Mouse (Mus musculus) hematopoietic stem cell, adult 5-6 weeks (primary cell): ENCODE data around the gene Gm2564. TPM values are rescaled to one million over a fixed set of nuclear protein-coding genes. Genes with fewer than 3 reads are reported as not detected.
"Not testable (repeated sequence)": the region's sequence is repeated elsewhere in the genome, so short reads cannot be mapped to it uniquely, and the experiment has no call there.

Experiments used
- ATAC-seq, 2 experiments: fragments of 125-278 bp in 1 of 2; replicated peaks in 1 of 2; 2 replicates each; pipeline ENCODE4 v1.8.0; 2016 to 2017; ENCODE audit warnings: inconsistent platforms in 2 of 2, mild to moderate bottlenecking in 2 of 2, moderate number of reproducible peaks in 2 of 2, low read depth in 1 of 2, moderate TSS enrichment in 1 of 2; ENCODE audit not compliant: low FRiP score in 2 of 2, poor library complexity in 2 of 2, severe bottlenecking in 2 of 2, insufficient read depth in 1 of 2, low TSS enrichment in 1 of 2
- total RNA-seq: library from RNA; stranded (forward); fragments of 172-1452, 232-1000 nt; gene quantifications from 2 replicates; pipeline ENCODE4 v1.2.3, GENCODE M21; 2017

Gm2564 gene
- total RNA-seq = 0.88 TPM in 1 of 2 replicates, not detected in the other

DNA sequence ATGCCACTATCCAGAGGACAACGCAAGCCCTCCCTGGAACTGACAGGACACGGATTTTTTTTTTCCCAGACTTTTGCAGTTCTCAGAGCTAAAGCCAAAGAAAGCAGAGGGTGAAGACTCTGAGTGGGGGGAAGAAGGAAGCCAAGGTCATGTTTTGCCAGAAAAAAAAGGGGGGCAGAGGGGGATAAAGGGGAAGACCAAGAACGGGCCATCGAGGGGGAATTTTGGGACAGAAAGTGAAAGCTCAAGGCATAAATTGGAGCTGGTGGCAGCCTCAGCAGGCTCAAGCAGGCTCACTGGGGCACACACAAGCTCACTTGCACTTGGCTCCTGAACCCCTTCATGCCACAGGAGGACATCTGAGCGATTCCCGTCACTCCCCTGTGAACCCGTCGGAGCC lies at the start of gene Gm2564:
Gene Gm2564, plus strand, starts transcription at position 301 of the 400 bp plus-strand sequence.
- not testable (repeated sequence) for ATAC-seq

DNA sequence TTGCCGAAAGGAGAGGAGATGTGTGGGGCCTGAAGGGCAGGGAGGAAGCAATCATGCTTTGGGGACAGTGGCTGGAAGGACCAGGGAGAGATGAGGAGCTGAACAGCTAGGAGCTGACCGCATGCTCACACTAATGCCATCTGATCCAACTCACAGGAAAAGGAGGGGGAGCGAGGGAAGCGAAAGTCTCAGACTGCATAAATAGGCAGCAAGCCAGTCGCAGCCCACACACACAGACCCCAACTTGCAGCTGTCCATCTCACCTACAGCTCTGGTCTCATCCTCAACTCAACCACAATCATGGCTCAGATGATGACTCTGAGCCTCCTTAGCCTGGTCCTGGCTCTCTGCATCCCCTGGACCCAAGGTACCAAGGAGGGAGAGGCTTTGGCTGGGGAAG lies 17.6 kb upstream of the Gm2564 start, which contains the start of gene Gm10591:
Gene Gm10591, plus strand, starts transcription at position 301 of the 400 bp plus-strand sequence.
- not testable (repeated sequence) for ATAC-seq

DNA sequence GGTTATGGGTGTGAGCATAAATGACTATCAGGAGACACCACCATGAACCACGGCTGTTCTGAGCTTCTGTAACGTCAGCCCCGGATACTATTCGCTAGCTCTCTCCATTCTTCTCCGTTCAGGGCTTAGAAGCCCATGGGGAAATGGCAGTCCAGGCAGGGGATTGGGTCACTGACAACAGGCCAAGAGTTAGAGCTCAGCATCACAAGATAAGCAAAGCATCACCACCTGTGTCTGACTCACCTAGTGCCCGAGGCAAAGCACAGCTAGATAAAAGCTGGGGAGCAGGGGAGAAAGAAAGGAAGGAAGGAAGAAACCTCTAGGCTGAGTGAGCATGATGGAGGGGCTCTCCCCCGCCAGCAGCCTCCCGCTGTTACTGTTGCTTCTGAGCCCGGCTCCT lies 25.4 kb downstream of the Gm2564 start, which contains the start of gene Ccl27b:
Gene Ccl27b, plus strand, starts transcription at position 301 of the 400 bp plus-strand sequence.
- ATAC-seq = not testable (repeated sequence)

DNA sequence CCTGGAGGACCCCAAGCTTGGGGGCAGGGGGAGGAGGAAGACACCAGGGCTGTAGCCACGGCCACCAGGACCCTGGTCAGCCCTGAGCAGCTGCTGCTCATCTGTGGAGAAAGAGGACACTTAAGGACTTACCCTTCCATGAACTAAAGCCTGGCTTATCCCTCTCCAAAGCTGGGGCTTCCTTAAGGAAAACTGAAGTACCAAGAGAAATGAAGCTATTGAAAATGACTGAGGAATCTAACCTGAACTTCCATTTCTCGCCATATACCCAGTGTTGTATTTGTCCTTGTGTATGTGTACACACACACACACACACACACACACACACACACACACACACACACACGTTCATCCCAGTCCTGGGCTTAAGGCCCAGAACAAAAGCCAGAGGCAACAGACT lies 32.3 kb downstream of the Gm2564 start, which contains the start of gene Il11ra2:
Gene Il11ra2, minus strand, starts transcription at position 101 of the 400 bp plus-strand sequence.
- ATAC-seq = not testable (repeated sequence)

DNA sequence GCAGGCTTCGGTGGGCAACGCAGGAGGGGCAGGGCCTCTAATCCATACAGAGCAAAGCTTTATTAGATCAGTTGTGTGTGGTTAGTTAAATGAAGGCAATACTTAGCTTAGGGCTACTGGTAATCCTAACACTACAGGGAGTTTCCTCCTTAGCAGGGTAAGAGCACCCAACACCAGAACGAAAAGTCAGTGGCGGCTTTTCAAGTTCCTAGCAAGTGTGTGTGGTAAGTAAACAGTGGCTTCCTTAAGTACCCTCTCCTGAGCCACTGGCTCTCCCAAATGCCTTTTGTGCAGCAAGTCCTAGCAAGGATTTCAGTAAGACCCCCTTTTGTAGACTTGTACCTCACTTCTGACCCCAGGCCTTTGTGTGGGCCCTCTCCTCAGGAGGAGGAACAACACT lies 45.9 kb downstream of the Gm2564 start:
- ATAC-seq = not testable (repeated sequence)

DNA sequence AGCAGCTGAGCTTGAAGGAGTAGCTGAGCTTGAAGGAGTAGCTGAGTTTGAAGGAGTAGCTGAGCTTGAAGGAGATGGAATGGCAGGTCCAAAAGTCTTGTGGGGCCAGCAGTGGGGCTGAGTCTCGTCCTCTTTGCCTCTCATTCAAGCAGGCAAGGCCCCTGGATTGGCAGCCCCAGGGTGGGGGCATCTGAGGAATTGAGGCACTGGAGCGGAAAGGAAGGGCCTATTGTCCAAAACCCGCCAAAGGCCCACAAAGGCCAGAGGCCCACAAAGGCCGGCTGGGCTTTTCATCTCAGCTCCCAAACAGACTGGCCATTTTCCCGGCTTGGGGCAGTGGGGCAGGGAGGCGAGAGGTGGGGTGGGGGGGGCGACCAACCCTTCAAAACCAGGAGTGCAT lies 49.8 kb downstream of the Gm2564 start:
- ATAC-seq = not testable (repeated sequence)

DNA sequence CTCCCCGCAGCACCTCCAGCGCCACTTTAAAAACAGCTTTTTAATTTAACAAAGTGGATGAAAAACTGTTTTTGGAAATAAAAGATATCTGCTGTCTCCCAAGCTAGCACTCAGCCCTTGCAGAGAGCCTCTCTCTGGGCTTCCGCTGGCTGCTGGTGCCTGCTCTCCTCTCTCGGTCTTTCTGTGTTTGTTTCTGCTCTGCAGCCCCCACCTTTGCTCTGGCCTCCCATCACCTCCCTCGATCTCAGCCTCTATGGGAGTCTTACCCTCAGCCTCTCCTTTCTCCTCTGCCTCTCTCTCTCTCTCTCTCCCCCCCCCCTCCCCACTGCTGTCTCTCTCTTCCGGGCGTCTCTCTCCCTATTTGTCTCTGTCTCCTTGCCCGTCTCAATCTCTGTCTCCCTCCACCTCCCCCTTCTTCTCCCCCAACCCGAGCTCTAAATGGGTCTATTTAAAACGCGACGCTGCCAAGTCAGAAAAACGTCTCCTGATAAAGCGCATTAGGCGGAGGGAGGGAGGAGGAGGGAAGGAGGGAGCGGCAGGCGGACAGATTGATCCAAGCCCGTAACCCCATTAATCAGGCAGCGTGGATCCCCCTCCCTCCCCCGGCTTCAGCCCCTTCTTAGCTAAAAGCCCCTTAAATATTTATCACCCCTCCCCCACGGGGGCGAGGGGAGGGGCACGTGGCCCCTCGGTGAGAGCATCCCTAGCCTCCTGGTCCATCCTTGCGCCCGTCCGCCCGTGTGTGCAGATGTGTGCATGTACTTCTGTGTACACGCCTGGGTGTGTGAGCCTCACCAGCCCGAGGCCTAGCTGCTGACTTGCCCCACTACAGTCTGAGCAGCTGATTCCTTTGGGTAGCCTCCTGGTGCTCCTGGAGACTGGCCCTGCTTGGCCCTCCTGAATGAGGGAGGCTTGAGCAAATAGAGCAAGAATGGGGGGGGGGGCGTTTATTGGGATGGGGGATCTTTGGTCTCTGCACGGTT lies 51.1 kb downstream of the Gm2564 start:
- not testable (repeated sequence) for ATAC-seq

Other genes starting within 250 kb of the Gm2564 start
- gene Gm21586, start 190.3 kb upstream of the Gm2564 start, total RNA-seq = not detected in 2 replicates
- gene Gm2163, start 163.0 kb upstream of the Gm2564 start, total RNA-seq = 0.38 and 1.3 TPM in 2 replicates
- gene Fam205a2, start 101.5 kb upstream of the Gm2564 start, total RNA-seq = 0.30 TPM in 1 of 2 replicates, not detected in the other
- not detected in 2 replicates for gene Gm10591, start 17.5 kb upstream of the Gm2564 start, total RNA-seq
- gene Ccl27b, start 25.5 kb downstream of the Gm2564 start, total RNA-seq = not detected in 2 replicates
- gene Il11ra2, start 32.2 kb downstream of the Gm2564 start, total RNA-seq = not detected in 2 replicates
- not detected in 2 replicates for gene 4930578G10Rik, start 105.8 kb downstream of the Gm2564 start, total RNA-seq
- not detected in 2 replicates for gene Ccl19, start 126.9 kb downstream of the Gm2564 start, total RNA-seq
- not detected in 2 replicates for gene Ccl21a, start 144.3 kb downstream of the Gm2564 start, total RNA-seq
- not detected in 2 replicates for gene Fam205a1, start 224.2 kb downstream of the Gm2564 start, total RNA-seq
- gene Gm12394, start 227.1 kb downstream of the Gm2564 start, total RNA-seq = not detected in 2 replicates
- not detected in 2 replicates for gene Fam205c, start 244.5 kb downstream of the Gm2564 start, total RNA-seq